Mouse (Mus musculus): Measurements from ENCODE around the gene Zscan21.
A peak's percentile ranks its signal among the peaks of the same experiment; 100 is the strongest.
"Not testable (repeated sequence)": the region's sequence is repeated elsewhere in the genome, so short reads cannot be mapped to it uniquely, and the experiment has no call there.

The Zscan21 gene

DNA sequence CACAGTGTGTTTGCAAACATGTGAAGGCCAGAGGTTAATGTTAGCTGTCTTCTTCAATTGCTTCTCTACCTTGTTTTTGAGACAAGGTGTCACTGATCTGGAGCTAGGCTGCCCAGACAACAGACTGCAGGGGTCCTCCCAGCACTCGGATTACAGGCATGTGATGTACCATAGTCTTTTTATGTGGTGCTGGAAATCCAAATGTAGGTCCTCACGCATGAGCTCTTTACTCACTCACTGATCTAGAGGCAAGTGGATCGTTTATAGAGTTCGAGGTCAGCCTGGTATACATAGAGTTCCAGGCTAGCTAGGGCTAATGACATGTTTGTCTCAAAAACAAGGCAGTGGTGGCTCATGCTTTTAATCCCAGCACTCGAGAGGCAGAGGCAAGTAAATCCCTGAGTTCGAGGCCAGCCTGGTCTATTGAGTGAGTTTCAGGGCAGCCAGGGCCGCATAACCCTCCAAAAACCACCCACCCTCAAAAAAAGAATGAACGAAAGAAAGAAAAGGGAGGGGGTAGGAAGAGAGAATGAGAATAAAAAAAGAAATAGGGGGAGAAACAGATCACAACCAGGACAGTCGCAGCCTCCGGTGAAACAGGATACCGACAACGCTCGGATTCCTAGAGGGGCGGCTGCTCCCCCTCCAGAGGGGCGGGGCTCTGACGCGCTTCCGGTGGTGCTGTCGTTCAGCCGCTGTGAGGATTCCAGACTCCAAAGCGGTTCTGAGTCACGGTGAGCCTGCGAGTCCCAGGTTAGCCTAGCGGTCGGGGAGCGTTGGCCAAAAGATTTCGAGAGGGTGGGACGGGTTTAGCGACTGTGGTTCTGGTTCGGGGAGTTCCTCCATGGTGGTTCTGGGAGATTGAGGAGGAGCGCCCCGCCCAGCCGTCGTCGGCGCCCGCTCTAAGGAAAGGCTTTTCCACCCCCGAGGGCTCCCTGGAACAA is at the start of gene Zscan21:
Gene Zscan21 (plus strand): TSS at position 649 of the 944 bp plus-strand sequence.
- DNase-seq (ENCODE audit: low read depth, low spot score), result peak; percentile 99

DNA sequence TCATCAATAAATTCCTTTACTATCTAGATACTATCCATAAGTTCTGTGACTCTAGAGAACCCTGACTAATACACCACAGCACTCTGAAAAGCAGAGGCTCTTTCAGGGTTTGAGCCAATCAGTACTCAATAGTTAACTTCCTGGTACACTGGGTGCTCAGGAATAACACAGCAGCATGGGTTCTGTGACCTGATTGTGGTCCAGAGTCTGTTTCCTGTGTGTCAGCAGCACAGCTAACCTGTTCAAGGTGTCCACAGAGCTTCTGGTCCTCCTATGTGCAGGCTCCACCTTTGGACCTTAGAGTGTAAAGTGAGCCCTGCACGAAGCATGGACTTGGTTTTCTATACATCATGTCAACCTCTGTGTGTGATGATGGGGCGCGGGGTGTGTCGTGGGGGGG is 42.9 kb upstream of the Zscan21 start:
- no peak for DNase-seq (ENCODE audit: low read depth, low spot score)

DNA sequence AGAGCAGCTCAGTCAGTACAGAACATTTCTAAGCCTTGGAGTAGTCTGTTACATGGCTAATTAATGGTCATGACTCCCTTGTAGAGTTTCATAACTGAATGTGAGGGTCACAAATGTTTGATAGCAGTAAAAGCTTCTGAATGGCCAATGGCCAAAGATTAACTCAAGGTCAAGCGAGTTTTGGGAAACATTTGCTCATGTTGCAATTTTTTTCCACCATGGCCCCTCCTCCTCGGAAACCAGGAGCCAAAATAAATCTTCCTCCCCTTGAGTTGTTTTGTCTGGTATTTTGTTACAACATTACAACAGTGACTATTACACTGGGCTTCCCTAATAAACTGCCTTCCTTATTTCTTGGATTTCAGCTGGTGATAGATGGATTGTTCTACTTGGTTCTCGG is 41.0 kb upstream of the Zscan21 start:
- DNase-seq (ENCODE audit: low read depth, low spot score), result no peak

DNA sequence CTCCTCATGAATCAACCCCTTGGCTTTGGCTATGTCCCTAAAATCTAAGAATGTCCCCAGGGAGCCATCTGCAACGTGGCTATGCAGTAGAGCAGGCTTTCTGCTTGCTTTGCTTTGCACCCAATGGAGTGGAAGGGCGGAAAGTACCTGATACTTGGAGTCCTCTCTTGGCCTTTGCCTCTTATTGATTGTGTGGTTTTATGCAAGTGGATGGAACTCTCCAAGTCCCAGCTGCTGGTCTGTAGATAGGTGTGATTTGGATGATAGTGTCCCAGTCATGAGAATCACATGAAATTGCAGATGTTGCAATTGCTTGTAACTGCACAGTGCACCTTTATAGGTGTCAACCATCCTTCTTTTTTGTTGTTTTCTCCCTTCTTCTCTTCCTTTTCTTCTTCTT is 40.6 kb upstream of the Zscan21 start:
- DNase-seq (ENCODE audit: low read depth, low spot score), result no peak

DNA sequence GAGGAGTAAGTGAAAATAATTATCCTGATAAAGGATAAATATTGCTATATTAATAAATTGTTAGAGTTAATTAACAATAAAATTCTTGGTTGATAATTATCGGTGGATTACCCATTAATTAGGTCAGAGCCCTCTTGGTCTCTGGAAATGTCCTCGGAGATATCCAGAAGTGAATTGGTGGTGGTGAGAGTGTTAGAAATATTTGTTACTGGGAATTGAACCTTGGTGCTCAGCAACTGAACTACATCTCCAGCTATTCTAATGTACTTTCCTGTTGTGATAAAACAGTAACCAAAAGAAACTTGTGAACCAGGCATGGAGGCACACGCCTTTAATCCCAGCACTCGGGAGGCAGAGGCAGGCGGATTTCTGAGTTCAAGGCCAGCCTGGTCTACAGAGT is 36.2 kb upstream of the Zscan21 start:
- DNase-seq (ENCODE audit: low read depth, low spot score), result no peak

DNA sequence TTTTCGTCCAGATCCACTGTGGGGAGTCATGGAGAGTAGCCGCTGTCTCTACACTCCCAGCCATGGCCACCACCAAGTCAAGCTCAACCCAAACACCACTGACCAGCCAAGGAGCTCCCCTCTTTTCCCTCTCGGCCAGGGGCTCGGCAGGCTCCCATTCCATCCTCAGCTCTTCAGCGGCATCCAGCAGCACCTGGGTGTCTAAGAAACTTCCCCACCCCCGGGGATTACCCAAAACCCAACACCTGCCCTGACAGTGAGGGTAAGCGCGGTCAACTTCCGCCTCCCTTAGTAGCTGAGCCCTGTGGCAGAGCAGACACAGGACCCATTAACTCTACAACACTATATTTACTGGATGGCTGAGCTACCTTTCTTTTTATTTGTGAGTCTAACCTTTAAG is 35.3 kb upstream of the Zscan21 start:
- no peak for DNase-seq (ENCODE audit: low read depth, low spot score)

DNA sequence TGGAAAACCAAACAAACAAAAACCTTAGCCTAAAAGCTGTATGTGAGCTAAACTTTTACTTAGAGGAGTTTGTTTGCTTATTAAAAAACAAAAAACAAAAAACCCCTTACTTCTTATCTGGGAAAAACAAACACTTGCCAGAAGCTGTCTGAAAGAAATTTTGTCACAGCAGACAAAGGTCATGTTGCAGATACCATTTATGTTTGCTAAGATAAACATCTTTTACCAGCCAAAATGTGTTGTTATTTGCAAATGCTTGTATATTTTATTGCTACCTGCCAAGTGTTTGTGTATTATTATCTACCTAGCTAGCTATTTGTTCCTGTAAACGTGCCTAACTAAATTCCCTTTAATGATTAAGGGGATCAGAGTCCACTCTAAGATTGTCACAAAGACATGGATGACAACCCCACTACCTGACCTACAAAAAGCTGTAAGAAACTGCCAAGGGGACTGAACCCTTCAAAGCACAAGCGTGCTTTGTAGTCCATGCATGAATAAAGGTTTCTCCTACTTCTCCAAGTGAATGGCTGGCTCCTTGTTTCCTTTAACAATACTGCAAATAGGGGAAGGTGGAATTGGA is 33.3 kb upstream of the Zscan21 start:
- no peak for DNase-seq (ENCODE audit: low read depth, low spot score)

DNA sequence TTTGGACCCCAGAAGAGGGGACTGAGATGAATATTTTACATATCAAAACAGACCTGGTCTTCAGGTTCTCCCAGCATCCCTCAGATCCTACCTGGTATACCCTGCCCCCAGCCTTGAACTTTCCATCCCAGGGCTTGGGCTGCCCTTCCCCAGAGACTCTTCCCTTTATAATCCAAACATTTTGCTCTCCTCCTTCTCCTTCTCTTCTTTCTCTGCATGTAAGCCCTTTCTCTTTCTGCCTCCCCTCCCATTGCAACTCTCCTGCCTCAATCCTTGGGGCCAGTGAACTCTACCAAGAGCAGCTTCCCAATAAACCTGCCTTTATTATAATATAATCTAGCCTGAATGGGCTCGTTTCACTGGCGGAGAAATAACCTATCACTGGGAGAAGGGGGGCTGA is 32.8 kb upstream of the Zscan21 start:
- DNase-seq (ENCODE audit: low read depth, low spot score), result no peak

DNA sequence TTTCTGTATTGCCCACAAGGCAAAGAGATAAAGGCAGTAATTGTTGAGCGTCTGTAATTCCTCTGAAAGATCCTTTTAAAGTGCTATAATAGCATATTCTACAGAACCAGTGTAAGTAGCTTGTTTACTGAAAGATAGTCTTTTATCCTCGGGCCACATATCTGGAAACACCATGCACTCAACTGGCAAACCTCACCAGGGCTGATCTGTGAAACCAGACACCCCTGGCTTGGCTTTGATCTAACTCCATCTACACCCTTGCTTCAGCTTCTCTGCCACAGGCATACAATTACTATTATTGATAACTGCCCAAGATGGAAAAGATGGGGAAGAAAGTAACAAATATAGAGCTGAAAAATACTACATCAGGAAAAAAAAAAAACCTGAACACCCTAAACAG is 32.2 kb upstream of the Zscan21 start:
- peak; percentile 18 for DNase-seq (ENCODE audit: low read depth, low spot score)

DNA sequence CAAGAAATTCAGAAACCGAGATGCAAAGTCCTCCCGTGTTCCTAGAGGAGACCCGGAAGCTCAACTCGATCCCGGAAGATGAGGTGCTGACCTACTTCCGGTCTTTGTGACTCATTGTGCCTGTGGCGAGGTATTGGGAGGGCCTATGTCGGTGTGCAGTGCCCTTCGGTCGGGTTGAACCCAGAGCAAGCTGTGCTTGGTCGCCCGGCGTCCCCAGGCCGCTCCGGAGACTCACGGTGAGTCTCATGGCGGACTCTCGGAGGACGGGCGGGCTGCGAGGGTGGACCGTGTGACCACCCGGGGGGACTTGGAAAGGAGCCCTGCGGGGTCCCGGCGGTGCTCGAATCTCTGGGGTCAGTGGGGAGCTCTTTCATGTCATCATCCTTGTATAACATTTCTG is 31.7 kb upstream of the Zscan21 start, which contains the start of gene Zkscan1:
Gene Zkscan1 (plus strand): TSS at position 89 of the 400 bp plus-strand sequence.
- peak; percentile 98 for DNase-seq (ENCODE audit: low read depth, low spot score)

DNA sequence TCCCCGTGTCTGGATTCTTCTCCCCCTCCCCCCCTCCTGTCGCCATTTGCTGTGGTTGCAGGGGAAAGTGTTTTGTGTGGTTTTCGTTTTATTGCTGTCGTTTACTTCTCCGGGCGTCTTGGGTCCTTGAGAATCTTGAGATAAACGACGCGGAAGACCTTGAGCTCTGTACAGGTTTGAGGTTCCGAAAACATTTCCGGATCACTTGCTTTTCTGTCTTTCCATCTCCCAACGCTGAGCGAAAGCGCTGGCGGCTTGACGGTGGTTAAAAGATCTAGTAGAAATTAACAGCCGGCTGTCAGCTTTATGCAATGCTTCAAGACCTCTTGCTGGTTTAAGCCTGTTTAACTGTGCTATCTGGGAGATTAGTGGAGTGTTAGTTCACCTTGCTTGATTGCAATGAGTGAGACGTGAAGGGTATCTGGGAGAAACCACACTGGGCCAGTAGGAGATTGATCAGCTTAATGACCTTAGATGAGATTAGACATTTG is 31.2 kb upstream of the Zscan21 start:
- peak; percentile 49 for DNase-seq (ENCODE audit: low read depth, low spot score)

DNA sequence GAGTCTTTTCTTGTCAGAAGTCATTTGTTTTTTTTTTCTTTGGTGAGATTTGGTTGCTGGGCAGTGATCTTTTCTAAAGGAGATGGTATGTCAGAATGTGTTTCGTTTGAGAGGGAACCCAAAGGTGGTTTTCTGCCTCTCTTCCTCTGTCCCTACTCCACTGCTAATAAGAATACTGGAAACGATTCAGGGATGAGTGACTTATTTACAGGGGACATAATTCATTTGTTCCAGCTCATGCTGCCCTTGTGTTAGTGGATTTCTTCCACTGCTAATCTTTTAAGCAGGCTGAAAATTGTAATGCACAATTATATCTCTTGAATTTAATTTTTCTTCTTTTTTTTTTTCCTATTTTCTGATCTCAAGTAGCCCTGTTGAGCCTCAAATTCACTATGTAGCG is 29.9 kb upstream of the Zscan21 start:
- no peak for DNase-seq (ENCODE audit: low read depth, low spot score)

DNA sequence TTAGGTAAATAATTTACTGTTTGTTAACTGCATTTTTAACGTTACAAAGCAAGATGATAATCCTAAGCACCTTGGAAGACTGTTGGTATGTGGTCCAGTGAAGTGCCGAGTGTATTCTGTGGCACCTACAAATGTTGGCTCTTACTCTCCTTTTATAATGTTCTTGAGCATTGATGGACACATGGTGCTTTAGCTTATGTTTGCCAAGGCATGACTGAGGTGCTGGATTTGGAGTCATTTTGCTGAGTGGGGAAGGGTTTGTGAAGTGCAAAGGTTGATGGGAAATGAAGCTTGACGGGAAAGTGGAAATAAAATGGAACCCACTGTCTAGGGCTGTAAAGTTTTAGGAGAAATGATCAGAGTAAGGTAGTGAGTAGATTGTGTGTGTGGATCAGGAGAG is 28.3 kb upstream of the Zscan21 start:
- no peak for DNase-seq (ENCODE audit: low read depth, low spot score)

DNA sequence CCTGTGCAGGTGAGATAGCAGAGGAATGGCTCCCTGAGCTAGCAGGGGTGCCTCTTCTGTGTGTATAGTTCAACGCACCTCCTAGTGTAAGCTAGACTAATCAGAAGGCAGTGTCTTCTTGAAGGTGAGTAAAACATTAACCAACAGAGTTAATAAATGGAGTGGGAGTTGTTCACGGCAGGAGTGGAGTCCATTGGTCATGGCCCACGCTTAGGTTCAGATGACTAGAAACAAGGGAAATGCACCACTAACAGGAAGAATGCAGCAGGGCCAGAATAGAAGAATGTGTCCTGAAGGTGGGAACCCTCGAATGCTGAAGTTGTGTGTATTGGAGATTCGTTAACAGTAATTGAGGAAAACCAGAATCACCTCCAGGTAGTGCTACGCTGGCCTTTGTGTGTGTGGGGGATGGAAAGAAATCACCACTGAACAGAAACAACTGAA is 27.6 kb upstream of the Zscan21 start:
- DNase-seq (ENCODE audit: low read depth, low spot score), result no peak

DNA sequence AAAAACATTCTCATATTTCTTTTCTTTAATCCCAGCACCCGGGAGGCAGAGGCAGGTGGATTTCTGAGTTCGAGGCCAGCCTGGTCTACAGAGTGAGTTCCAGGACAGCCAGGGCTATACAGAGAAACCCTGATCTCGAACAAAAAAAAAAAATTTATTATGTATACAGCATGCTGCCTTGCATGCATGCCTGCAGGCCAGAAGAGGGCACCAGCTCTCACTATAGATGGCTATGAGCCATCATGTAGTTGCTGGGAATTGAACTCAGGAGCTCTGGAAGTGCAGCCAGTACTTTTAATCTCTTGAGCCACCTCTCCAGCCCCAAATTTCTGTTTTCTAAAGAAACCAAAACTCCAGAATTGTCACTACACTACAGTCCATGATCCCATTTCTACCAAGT is 26.4 kb upstream of the Zscan21 start:
- DNase-seq (ENCODE audit: low read depth, low spot score), result peak; percentile 42

DNA sequence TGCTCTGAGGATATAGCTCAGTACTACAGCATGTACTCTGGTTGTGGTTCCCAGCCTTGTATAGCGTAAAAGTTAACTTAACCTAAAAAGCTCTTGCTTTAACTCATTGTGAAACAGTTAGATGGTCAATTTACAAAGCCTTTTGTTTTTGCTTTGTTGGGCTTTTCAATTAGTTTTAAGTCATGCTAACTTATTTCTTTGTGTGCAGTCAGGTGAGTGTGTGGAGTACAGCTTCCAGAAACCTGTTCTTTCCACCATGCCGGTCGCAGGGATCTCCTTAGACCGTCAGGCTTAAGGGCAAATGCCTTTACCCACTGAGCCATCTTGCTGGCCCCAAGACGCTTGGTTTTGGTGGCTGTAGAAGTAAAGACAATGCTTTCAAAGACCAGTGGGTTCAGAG is 26.0 kb upstream of the Zscan21 start:
- no peak for DNase-seq (ENCODE audit: low read depth, low spot score)

DNA sequence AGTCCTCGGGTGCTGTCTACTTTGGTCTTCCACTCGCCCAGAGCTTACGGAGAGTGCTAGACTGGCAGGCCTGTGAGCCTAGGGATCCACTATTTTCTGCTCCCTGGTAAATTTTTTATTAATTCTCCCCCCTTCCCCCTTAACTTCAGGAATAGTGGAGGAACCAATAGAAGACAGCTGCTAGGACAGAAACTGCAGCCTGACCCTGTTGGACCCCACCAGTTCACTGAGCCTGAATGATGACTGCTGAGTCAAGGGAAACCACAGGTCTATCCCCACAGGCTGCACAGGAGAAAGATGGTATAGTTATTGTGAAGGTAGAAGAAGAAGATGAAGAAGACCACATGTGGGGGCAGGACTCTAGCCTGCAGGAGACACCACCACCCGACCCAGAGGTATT is 23.9 kb upstream of the Zscan21 start:
- DNase-seq (ENCODE audit: low read depth, low spot score), result no peak

DNA sequence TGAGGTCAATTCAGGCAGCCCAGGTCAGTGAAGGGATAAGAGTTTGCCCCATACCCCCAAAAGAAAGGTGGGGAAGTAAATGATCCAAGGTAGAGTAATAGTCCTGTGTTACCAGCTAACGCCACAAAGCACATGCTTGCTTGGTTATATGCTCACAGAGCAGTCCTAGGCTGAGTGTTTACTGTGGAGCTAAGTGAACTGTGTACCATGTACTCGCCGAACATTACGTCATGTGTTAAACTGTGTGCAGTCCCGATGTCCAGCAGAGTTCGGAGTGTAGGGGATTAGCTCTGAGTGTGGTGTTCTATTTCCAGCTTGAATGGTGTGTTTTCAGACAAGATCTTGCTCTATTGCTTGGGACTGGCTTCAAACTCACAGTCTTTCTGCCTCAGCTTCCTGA is 22.2 kb upstream of the Zscan21 start:
- no peak for DNase-seq (ENCODE audit: low read depth, low spot score)

DNA sequence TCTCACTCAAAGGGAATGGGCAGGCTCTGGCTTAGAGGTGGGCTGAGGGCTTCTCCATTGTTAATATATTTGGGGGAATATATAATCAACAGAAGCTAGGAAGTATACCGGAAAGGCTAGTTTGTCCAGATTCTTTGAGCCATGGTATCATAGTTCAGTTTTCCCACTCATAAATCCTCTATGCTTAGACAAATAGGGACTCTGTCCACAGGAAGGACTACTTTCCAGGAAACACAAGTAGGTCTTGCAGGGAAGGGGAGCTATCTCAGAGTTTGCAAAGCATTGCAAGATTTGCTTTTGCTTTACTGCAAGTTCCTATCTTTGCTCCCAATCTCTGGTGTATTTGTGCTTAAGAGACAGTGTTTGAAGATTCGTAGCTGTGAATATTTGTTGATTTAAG is 11.7 kb upstream of the Zscan21 start:
- no peak for DNase-seq (ENCODE audit: low read depth, low spot score)

DNA sequence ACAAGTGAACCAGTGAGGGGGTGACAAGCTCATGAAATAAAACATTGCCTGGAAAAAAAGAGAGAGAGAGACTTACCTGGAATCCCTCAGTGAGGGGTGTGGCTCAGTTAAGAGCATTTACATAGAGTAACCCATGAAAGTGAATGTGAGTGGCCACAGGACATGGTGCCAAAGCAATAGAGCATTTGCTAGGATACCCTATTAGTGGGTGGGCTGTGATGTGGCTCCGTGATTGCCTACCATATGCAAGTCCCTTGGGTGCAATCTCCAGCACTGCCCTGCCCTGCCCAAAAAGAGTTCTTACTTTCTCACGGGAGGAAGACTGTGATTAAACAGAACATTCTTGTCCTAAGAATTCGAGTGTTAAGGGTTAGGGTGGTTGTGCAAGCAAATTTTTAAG is 9.6 kb upstream of the Zscan21 start:
- DNase-seq (ENCODE audit: low read depth, low spot score), result no peak

DNA sequence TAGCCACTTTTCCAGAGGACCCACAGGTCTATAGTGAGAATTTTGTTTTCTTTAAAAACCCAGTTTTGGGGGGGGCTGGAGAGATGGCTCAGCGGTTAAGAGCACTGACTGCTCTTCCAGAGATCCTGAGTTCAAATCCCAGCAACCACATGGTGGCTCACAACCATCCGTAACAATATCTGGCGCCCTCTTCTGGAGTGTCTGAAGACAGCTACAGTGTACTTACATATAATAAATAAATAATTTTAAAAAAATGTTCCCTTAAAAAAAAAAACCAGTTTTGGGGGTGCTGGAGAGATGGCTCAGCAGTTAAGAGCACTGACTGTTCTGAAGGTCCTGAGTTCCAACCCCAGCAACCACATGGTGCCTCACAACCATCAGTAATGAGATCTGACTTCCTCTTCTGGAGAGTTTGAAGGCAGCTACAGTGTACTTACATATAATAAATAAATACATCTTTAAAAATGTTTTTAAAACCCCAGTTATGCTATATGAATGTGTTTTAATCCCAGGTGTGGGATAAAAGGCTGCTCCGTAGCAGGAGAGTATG is 6.8 kb upstream of the Zscan21 start:
- DNase-seq (ENCODE audit: low read depth, low spot score), result not testable (repeated sequence)

DNA sequence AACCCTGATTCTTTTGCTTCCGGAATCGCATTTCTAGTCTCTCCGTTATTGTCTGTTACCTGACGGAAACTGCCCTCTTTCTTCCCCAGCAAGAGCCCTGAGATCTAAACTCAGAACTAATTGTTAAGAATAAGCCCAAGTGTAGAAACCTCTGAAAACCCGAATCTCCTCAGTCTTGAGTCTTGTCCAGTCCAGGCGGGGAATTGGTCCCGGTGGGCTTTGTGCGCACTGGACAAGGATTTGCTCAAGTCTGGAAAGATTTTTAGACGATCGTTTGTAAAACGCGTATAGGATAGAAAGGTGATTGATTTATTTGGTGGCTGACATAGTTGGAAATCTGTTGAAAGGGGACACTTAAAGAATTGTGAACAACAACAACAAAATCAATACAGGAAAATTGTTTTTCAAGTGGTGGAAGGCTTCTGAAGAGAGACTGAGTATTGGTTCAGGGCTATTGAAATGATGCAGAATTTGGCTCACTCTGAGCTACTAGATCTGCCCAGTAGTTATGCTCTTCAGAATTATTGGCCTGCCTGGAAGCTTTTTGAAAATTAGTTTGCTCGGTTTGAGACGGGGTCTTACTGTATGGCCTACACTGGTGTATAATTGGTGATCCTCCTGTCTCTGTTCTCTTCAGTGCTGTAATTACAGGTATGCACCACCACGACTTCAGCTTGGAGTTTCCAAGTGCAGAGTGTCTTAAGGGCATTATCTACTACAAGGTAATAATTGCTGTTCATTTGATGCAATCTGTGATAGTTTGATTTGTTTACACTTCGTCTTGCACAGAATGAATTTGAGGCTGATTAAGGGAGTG is 704 bp downstream of the Zscan21 start:
- peak; percentile 70 for DNase-seq (ENCODE audit: low read depth, low spot score)

All from 3T3-L1 (cell line).